Mouse (Mus musculus) T-cell, adult 2 months (primary cell): ENCODE data around the gene Zmiz1.

Source experiments
- DNase-seq: peaks from one replicate; pipeline ENCODE4 v3.0.0; 2022; ENCODE audit warnings: low spot score

The Zmiz1 gene

GRCm38 (mm10) chr14:25514943-25515512, 56.0 kb downstream of the Zmiz1 start:
- DNase-seq: no peak

GRCm38 (mm10) chr14:25515924-25516323, 56.9 kb downstream of the Zmiz1 start:
- no peak for DNase-seq

GRCm38 (mm10) chr14:25516640-25517591, 57.9 kb downstream of the Zmiz1 start:
- DNase-seq: peak; percentile 80

GRCm38 (mm10) chr14:25518645-25519044, 59.7 kb downstream of the Zmiz1 start:
- no peak for DNase-seq

GRCm38 (mm10) chr14:25519656-25520055, 60.7 kb downstream of the Zmiz1 start:
- DNase-seq: no peak

GRCm38 (mm10) chr14:25520589-25520988, 61.6 kb downstream of the Zmiz1 start:
- DNase-seq: no peak

GRCm38 (mm10) chr14:25520991-25521390, 62.0 kb downstream of the Zmiz1 start:
- no peak for DNase-seq

GRCm38 (mm10) chr14:25521500-25521899, 62.5 kb downstream of the Zmiz1 start:
- DNase-seq: no peak

GRCm38 (mm10) chr14:25522415-25522814, 63.4 kb downstream of the Zmiz1 start:
- peak; percentile 62 for DNase-seq

GRCm38 (mm10) chr14:25523230-25524110, 64.5 kb downstream of the Zmiz1 start:
- no peak for DNase-seq

- DNase-seq: no peak
Observed at GRCm38 (mm10) chr14:25524111-25524495, 65.1 kb downstream of the Zmiz1 start.

- no peak for DNase-seq
Observed at GRCm38 (mm10) chr14:25524884-25525283, 65.9 kb downstream of the Zmiz1 start.

- no peak for DNase-seq
Observed at GRCm38 (mm10) chr14:25525729-25526128, 66.7 kb downstream of the Zmiz1 start.

GRCm38 (mm10) chr14:25526872-25527271, 67.9 kb downstream of the Zmiz1 start:
- no peak for DNase-seq

GRCm38 (mm10) chr14:25527321-25527720, 68.3 kb downstream of the Zmiz1 start:
- DNase-seq: peak; percentile 36

GRCm38 (mm10) chr14:25530342-25530741, 71.4 kb downstream of the Zmiz1 start:
- no peak for DNase-seq

- no peak for DNase-seq
Observed at GRCm38 (mm10) chr14:25530815-25531214, 71.8 kb downstream of the Zmiz1 start.

GRCm38 (mm10) chr14:25533010-25533409, 74.0 kb downstream of the Zmiz1 start:
- DNase-seq: no peak

- DNase-seq: no peak
Observed at GRCm38 (mm10) chr14:25533631-25534395, 74.8 kb downstream of the Zmiz1 start.

GRCm38 (mm10) chr14:25534396-25534769, 75.4 kb downstream of the Zmiz1 start:
- no peak for DNase-seq

- no peak for DNase-seq
Observed at GRCm38 (mm10) chr14:25534918-25535582, 76.1 kb downstream of the Zmiz1 start.
